Mouse (Mus musculus) heart, postnatal 0 days (tissue): ENCODE data around the gene Plcl1. TPM values are rescaled to one million over a fixed set of nuclear protein-coding genes. Genes with fewer than 3 reads are reported as not detected.

Experiments used
- ATAC-seq: fragments of 200-750 bp; cut with Nextera tagmentation; 2 replicates; pipeline ENCODE4 v1.8.0; 2017; ENCODE audit warnings: low read depth, moderate number of reproducible peaks, moderate library complexity; ENCODE audit not compliant: insufficient read depth
- DNase-seq: peaks from one replicate; pipeline ENCODE4 v3.0.0-alpha.2; 2016; ENCODE audit warnings: low spot score
- H3K27ac ChIP-seq: fragments of 300-500 bp; sonication (generic); 2 replicates; pipeline ENCODE4 v1.5.1; 2014; ENCODE audit warnings: low read depth, mild to moderate bottlenecking
- H3K27me3 ChIP-seq: fragments of 300-500 bp; sonication (generic); 2 replicates; pipeline ENCODE4 v1.6.1; 2014; ENCODE audit warnings: low read length, mixed read lengths; ENCODE audit not compliant: control insufficient read depth, insufficient read depth
- H3K36me3 ChIP-seq: fragments of 300-500 bp; sonication (generic); replicated peaks from 2 replicates; pipeline ENCODE4 v1.6.1; 2014; ENCODE audit warnings: low read length, mixed read lengths; ENCODE audit not compliant: control insufficient read depth, insufficient read depth
- H3K4me1 ChIP-seq: fragments of 300-500 bp; sonication (generic); 2 replicates; pipeline ENCODE4 v1.6.1; 2014; ENCODE audit warnings: antibody characterized with exemption; ENCODE audit not compliant: control insufficient read depth, insufficient read depth
- H3K4me2 ChIP-seq: fragments of 300-500 bp; sonication (generic); 2 replicates; pipeline ENCODE4 v1.6.1; 2014; ENCODE audit warnings: low read depth, mild to moderate bottlenecking, low read length, moderate library complexity
- H3K4me3 ChIP-seq: fragments of 300-500 bp; sonication (generic); 2 replicates; pipeline ENCODE4 v1.5.1; 2014; ENCODE audit warnings: low read depth, low read length
- H3K9ac ChIP-seq: fragments of 300-500 bp; sonication (generic); replicated peaks from 2 replicates; pipeline ENCODE4 v1.6.1; 2014; ENCODE audit warnings: low read depth, low read length, mixed read lengths
- H3K9me3 ChIP-seq: fragments of 300-500 bp; sonication (generic); replicated peaks from 2 replicates; pipeline ENCODE4 v1.6.1; 2016; ENCODE audit warnings: low read length; ENCODE audit not compliant: control insufficient read depth
- CTCF ChIP-seq: IDR thresholded peaks from 2 replicates; pipeline ENCODE4 v1.5.1; 2016; ENCODE audit warnings: antibody characterized with exemption, control low read depth, low read depth
- EP300 ChIP-seq: IDR thresholded peaks from 2 replicates; pipeline ENCODE4 v1.6.1; 2016; ENCODE audit warnings: antibody characterized with exemption, low read depth
- WGBS: fragments of 180-500 bp; shearing (Covaris S2); extraction: QIAGEN DNeasy Blood & Tissue Kit; methylation state at CpG from one replicate; pipeline ENCODE4 v1.1.7; 2014; 5-methylcytosine and 5-hydroxymethylcytosine counted together
- polyA plus RNA-seq: library from polyadenylated mRNA; unstranded; fragments of >200 nt; fragmentation: Nextera tagmentation; extraction: Ambion mirVana; gene quantifications from 2 replicates; pipeline ENCODE4 v1.2.1, GENCODE M21; 2015
- total RNA-seq: library from RNA; depleted of rRNA; stranded (reverse); fragments of >200 nt; gene quantifications from 2 replicates; pipeline ENCODE4 v1.2.3, GENCODE M21; 2014; ENCODE audit warnings: low replicate concordance; rRNA removed

The Plcl1 gene
- total and polyA plus RNA-seq, 2 experiments from 2014 or later = 0.11 to 1.2 TPM

DNA sequence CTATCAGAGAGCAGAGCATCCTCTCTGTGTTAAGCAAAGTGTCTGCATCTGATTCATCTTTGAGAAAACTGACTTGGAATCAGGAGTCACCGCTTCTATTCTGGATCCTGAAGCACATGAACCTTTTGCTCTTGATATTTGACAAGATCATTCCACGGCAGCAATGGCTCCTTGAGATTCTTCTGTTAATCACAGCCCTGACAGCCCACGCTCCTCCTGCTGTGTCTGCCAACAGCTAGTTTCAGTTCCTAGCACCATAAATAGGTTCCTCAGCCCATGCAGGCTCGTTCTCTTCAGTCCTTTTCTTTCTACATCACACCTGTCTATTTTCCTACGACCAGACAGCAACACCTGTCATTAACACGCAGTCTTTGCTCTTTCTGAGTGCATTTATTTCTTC lies 387.1 kb downstream of the Plcl1 start:
- no peak for DNase-seq
- no peak for ATAC-seq
- Histone ChIP-seq H3K4me1 (no peaks in the 10 kb centered on the region), H3K27ac (no peak overlapping the region), H3K36me3 (no peaks in the 10 kb centered on the region), H3K4me2 (no peak overlapping the region), H3K4me3 (no peak overlapping the region), H3K9me3 (0 out of 2 replicates have a peak, but pooled peaks cover 5% of the 10 kb centered on the region), H3K9ac (no peak overlapping the region), H3K27me3 (no peaks in the 10 kb centered on the region)
- 42% methylated on average over 6 of the region's 6 CpGs for whole genome bisulfite sequencing
- TF ChIP-seq EP300 (no peak), CTCF (no peak)

Other genes starting within 250 kb of the Plcl1 start
- gene Rftn2, start 179.1 kb upstream of the Plcl1 start, total RNA-seq = 3.6 and 6.1 TPM in 2 replicates
- gene Rftn2, start 179.1 kb upstream of the Plcl1 start, polyA plus RNA-seq = 7.2 TPM in 2 replicates
- gene Mars2, start 168.7 kb upstream of the Plcl1 start, total RNA-seq = 5.1 and 5.7 TPM in 2 replicates
- gene Mars2, start 168.7 kb upstream of the Plcl1 start, polyA plus RNA-seq = 2.4 and 2.9 TPM in 2 replicates
- not detected in 2 replicates for gene Boll, start 42.5 kb upstream of the Plcl1 start, total RNA-seq
- not detected in 2 replicates for gene Boll, start 42.5 kb upstream of the Plcl1 start, polyA plus RNA-seq